Mouse (Mus musculus): ENCODE measurements at regions not wholly inside any gene's neighbourhood (a gene's known extent, or its start where the extent isn't known, plus 50 kb on each side); places are given as distances from the start of the nearest gene placed in this dataset. TPM values are rescaled to one million over a fixed set of nuclear protein-coding genes. Genes with fewer than 3 reads are reported as not detected.

DNA sequence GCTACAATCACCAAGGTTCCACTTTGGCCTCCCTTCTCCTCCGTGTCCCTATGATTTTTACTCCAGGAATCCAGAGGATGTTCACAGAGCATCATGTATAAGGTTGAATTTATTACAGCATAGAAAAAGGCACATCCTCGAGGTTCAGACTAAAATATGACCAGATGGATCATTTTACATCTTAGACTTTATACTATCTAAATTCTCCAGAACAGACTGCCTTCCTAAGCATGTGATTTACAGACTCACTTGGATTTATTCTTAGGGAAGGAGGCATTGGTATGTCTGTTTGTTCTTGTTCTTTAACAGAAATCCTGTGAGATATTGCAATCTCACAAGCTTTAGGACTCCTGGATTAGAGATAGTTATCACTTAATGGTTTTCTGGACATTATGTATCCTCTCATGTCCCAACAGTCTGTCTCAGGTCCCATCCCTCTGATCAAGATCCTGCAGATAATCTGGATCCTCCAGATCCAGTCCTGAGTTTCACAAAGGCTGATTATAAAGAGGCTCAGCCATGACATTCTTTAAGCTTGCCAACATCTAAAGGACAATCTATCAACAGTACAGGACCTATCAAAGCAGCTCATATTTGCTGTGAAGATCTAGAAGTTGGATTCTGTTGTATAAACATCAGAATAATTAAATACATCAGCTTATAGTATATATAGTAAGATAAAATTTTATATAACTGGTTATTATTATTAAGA, 75.2 kb upstream of the Dcn start:
- 63% methylated on average over 2 of the region's 2 CpGs for WGBS
- Histone ChIP-seq H3K27me3 (replicated peaks; ENCODE audit: control insufficient read depth, insufficient read depth, low read length) (no peaks in the 10 kb centered on the region), H3K36me3 (ENCODE audit: control insufficient read depth, insufficient read depth, low read length) (no peaks in the 10 kb centered on the region), H3K9ac (ENCODE audit: low read length) (no peak overlapping the region), H3K9me3 (replicated peaks; ENCODE audit: control insufficient read depth, low read length) (no peaks in the 10 kb centered on the region), H3K27ac (ENCODE audit: low read depth, low read length) (no peak overlapping the region), H3K4me3 (ENCODE audit: low read depth, low read length) (no peak overlapping the region), H3K4me1 (ENCODE audit: control insufficient read depth, insufficient read depth, low read length) (no peaks in the 10 kb centered on the region), H3K4me2 (ENCODE audit: low read length) (no peak overlapping the region)
- DNase-seq (ENCODE audit: low spot score) (no peak), ATAC-seq (no peak)

DNA sequence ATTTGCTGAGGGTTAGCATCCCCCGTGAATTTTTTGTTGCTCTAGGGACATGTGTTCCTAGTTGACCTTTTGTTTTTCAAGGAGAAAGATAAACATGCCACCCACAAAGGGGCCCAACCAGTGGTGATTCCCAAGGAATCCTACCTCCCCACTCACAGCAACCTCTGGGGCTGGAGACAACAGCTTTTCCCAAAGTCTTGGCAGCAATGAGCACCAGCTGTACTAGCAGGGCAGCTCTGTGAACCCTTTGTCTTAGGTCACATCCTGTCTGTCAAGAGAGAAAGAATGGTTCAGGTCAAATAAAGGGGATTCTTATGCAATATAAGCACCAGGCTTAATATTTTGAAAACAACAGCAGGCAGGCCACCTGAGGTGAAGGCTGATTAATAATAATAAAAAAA, 70.2 kb upstream of the Dcn start:
- WGBS = 72% methylated on average over 1 of the region's 1 CpGs
- Histone ChIP-seq H3K27me3 (replicated peaks; ENCODE audit: control insufficient read depth, insufficient read depth, low read length) (no peaks in the 10 kb centered on the region), H3K9ac (ENCODE audit: low read length) (no peak overlapping the region), H3K4me2 (ENCODE audit: low read length) (no peak overlapping the region), H3K36me3 (ENCODE audit: control insufficient read depth, insufficient read depth, low read length) (no peaks in the 10 kb centered on the region), H3K27ac (ENCODE audit: low read depth, low read length) (no peak overlapping the region), H3K4me3 (ENCODE audit: low read depth, low read length) (no peak overlapping the region), H3K4me1 (ENCODE audit: control insufficient read depth, insufficient read depth, low read length) (no peaks in the 10 kb centered on the region), H3K9me3 (replicated peaks; ENCODE audit: control insufficient read depth, low read length) (no peaks in the 10 kb centered on the region)
- ATAC-seq (no peak), DNase-seq (ENCODE audit: low spot score) (no peak)

DNA sequence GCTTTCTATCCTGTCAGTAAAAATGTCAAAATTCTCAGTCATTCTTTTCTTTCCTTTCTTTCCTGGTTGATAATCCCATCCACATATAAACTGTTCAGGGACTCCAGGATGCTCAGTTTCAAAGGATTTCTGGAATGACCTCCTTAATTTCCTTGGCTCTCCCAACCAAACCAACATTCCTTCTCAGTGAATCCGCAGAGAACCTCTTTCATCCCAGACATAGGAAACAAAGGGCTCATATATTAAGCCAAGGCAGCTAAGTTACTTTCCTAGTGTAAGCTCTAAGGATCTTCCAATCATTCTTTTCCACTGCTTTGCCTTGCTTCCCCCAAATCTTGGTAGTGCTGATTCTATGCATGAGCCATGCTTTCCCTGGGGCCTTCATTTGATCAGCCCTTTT, 69.5 kb upstream of the Dcn start:
- H3K4me3 ChIP-seq (ENCODE audit: low read depth, low read length) = no peak overlapping the region
- no peak overlapping the region for H3K9ac ChIP-seq (ENCODE audit: low read length)
- no peaks in the 10 kb centered on the region for H3K9me3 ChIP-seq (replicated peaks; ENCODE audit: control insufficient read depth, low read length)
- 87% methylated on average over 1 of the region's 1 CpGs for WGBS
- no peak overlapping the region for H3K4me2 ChIP-seq (ENCODE audit: low read length)
- H3K27me3 ChIP-seq (replicated peaks; ENCODE audit: control insufficient read depth, insufficient read depth, low read length) = no peaks in the 10 kb centered on the region
- H3K4me1 ChIP-seq (ENCODE audit: control insufficient read depth, insufficient read depth, low read length) = no peaks in the 10 kb centered on the region
- no peak for ATAC-seq
- H3K27ac ChIP-seq (ENCODE audit: low read depth, low read length) = no peak overlapping the region
- DNase-seq (ENCODE audit: low spot score) = no peak
- H3K36me3 ChIP-seq (ENCODE audit: control insufficient read depth, insufficient read depth, low read length) = no peaks in the 10 kb centered on the region

DNA sequence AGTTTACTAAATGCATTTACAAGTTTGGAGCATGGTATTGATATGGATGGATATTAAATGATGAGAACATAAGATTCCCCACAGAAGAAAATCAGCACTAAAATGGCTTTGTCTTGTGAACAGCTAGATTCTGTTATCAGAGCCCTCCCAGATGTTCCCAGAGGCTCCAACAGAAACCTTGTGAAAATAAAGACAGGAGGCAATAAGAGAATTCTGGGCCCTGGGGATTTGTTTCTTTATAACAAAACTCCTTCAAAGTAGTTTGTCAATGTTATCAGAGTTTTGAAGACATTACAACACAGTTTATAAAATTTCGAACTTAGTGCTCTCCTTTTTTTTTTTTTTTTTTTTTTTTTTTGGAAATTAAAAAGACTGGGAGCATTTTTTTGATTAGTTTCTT, 56.8 kb upstream of the Dcn start:
- no peaks in the 10 kb centered on the region for H3K4me1 ChIP-seq (ENCODE audit: control insufficient read depth, insufficient read depth, low read length)
- H3K4me2 ChIP-seq (ENCODE audit: low read length) = no peak overlapping the region
- no peak overlapping the region for H3K27ac ChIP-seq (ENCODE audit: low read depth, low read length)
- H3K36me3 ChIP-seq (ENCODE audit: control insufficient read depth, insufficient read depth, low read length) = no peaks in the 10 kb centered on the region
- H3K9me3 ChIP-seq (replicated peaks; ENCODE audit: control insufficient read depth, low read length) = no peaks in the 10 kb centered on the region
- H3K4me3 ChIP-seq (ENCODE audit: low read depth, low read length) = no peak overlapping the region
- H3K9ac ChIP-seq (ENCODE audit: low read length) = no peak overlapping the region
- no peaks in the 10 kb centered on the region for H3K27me3 ChIP-seq (replicated peaks; ENCODE audit: control insufficient read depth, insufficient read depth, low read length)
- no peak for ATAC-seq
- DNase-seq (ENCODE audit: low spot score) = no peak
- WGBS = 35% methylated on average over 1 of the region's 1 CpGs

DNA sequence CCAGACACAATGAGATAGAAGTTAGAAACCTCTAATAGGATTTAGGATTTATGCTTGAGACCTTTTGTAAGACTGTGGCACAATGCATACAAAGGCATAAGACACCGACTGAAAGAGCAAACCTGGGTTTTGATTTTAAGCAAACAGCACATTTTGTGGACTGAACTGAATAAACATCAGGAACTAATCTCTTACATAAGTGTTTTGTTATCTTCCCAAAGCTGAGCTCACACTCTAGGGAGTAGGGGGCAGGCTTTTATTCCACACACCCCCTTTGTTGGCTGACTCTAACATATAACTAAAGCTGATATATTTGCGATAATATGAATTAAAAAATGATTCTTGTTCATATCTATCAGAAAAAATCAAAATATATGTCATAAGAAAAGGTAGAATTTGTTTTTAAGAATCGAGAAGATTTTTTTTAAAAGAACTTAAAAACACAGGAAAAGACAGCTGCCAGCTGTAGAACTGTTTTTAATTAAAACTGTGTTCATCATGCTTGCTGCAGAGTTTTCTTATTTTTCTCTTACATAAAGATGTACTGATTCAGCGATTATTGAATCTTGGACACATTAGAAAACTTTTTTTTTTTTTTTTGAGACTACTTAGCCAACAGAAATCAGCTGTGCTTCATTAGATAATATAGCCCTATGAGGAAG, 56.2 kb upstream of the Dcn start:
- no peaks in the 10 kb centered on the region for H3K27me3 ChIP-seq (replicated peaks; ENCODE audit: control insufficient read depth, insufficient read depth, low read length)
- 57% methylated on average over 4 of the region's 4 CpGs for WGBS

More for the DNA sequence above, 56.2 kb upstream of the Dcn start:
- DNase-seq (ENCODE audit: low spot score) = no peak
- H3K9me3 ChIP-seq (replicated peaks; ENCODE audit: control insufficient read depth, low read length) = no peaks in the 10 kb centered on the region
- no peaks in the 10 kb centered on the region for H3K36me3 ChIP-seq (ENCODE audit: control insufficient read depth, insufficient read depth, low read length)
- no peak overlapping the region for H3K27ac ChIP-seq (ENCODE audit: low read depth, low read length)
- no peak overlapping the region for H3K4me3 ChIP-seq (ENCODE audit: low read depth, low read length)
- no peak for ATAC-seq
- no peaks in the 10 kb centered on the region for H3K4me1 ChIP-seq (ENCODE audit: control insufficient read depth, insufficient read depth, low read length)
- H3K9ac ChIP-seq (ENCODE audit: low read length) = no peak overlapping the region
- H3K4me2 ChIP-seq (ENCODE audit: low read length) = no peak overlapping the region

Small RNA genes lying in the stretch of these regions (microRNA-seq; reads per million reads assigned to microRNA genes)
- gene Gm24587 (not detected), gene Mir3966 (not detected)
